Mouse (Mus musculus): ENCODE data around the gene Cpa5. TPM values are rescaled to one million over a fixed set of nuclear protein-coding genes. Genes with fewer than 3 reads are reported as not detected.

Cpa5 gene
- polyA plus RNA-seq, 1 experiment from 2014 or later: 0.24 TPM

DNA sequence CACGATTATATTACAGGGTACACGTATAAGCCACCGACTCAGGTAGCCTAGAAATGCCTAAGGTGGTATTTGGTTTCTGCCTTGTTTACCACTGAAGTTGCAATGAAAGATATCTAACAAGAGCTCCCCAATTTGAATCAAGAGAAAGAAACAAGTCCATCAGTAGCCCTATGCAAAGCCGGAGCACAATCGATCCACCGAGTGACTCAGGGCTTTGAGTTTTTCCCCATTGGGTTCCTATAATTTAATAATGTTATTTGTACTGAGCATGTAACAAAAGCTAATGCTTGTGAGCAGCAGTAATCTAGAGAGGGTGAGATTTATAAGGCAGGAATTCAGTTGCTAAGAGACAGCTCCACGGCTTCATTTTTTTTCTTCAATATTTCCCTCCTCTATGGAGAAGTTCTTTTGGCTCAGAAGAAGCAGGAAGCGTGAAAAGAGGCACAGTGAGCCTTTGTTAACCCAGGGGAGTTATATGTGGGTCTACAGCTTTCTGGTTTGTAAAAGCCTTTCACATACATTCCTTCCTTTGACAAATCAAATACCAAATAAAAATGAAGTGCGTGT is 64.0 kb downstream of the Cpa5 start:
- no peak for ATAC-seq (ENCODE audit: low FRiP score)
- Histone ChIP-seq H3K9ac (peak overlapping the region; percentile 55; the same call in 1 of the 2 replicates), H3K4me1 (peaks cover 63% of the 10 kb centered on the region), H3K4me3 (replicated peaks) (no peak overlapping the region), H3K9me3 (no peaks in the 10 kb centered on the region), H3K4me2 (peak overlapping the region; percentile 43), H3K27ac (peak overlapping the region; percentile 95), H3K36me3 (replicated peaks) (no peaks in the 10 kb centered on the region), H3K27me3 (0 out of 2 replicates have a peak, but pooled peaks cover 3% of the 10 kb centered on the region)
- WGBS: 22% methylated on average over 9 of the region's 9 CpGs

DNA sequence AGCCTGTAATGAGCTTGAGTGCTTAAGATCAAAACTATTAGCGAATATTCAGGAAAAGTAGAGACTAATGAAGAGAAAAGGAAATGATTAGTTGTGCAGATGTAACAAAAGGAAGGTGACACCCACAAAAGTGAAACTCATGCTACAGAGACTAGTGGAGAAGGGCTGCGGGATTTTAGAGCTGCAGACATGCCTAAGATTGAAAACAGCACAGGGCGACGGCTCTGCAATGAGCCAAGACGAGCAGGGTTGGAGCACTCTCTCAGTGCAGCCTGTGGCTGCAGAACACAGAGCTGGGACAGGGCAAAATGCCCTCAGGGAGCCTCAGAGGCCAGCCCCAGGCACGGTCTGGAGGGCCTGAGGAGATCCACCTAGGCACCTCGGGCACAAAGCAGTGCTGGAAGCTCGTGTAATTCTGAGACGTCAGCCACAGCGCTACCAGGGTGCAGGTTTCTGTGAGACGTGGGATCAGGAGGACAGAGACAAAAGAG is 64.5 kb downstream of the Cpa5 start:
- H3K4me3 ChIP-seq (replicated peaks): no peak overlapping the region
- 7% methylated on average over 11 of the region's 11 CpGs for WGBS
- H3K4me2 ChIP-seq: peak overlapping the region; percentile 43
- no peaks in the 10 kb centered on the region for H3K9me3 ChIP-seq
- peaks cover 63% of the 10 kb centered on the region for H3K4me1 ChIP-seq
- no peaks in the 10 kb centered on the region for H3K36me3 ChIP-seq (replicated peaks)
- peak overlapping the region; percentile 55 for H3K9ac ChIP-seq
- peak; percentile 62 for ATAC-seq (ENCODE audit: low FRiP score)
- H3K27me3 ChIP-seq: no peaks in the 10 kb centered on the region
- peak overlapping the region; percentile 95 for H3K27ac ChIP-seq

GRCm38 (mm10) chr6:30676506-30676905 is 65.7 kb downstream of the Cpa5 start:
- no peak overlapping the region for H3K27ac ChIP-seq
- H3K9ac ChIP-seq: no peak overlapping the region
- H3K4me1 ChIP-seq: peaks cover 60% of the 10 kb centered on the region
- no peaks in the 10 kb centered on the region for H3K9me3 ChIP-seq
- H3K27me3 ChIP-seq: no peaks in the 10 kb centered on the region
- no peak overlapping the region for H3K4me2 ChIP-seq
- no peaks in the 10 kb centered on the region for H3K36me3 ChIP-seq (replicated peaks)
- no peak for ATAC-seq (ENCODE audit: low FRiP score)
- H3K4me3 ChIP-seq (replicated peaks): no peak overlapping the region
- whole genome bisulfite sequencing: 81% methylated on average over 6 of the region's 6 CpGs

DNA sequence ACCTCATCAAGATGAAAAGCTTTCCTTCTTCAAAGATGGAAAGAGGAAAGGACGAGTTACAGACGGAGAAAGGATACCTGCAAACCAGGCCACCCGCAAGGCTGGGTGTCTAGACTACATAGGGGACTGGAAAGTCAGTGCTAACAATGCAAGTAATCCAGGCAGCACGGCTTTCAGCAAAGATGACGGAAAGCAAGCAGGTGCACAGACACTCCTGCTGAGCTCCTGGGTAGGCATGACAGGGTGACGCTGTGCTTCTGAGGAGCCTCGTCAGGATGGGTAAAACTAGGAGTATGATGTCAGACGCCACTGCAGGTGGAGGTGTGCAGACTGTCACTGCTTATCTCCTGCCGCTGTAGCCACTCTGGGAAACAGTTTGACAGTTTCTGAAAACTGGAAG is 66.8 kb downstream of the Cpa5 start:
- no peak for ATAC-seq (ENCODE audit: low FRiP score)
- 67% methylated on average over 9 of the region's 9 CpGs for WGBS
- Histone ChIP-seq H3K4me1 (peaks cover 62% of the 10 kb centered on the region), H3K4me2 (no peak overlapping the region), H3K9ac (0 out of 2 replicates have a peak overlapping the region, but pooled peaks have one; percentile 17), H3K9me3 (no peaks in the 10 kb centered on the region), H3K27me3 (no peaks in the 10 kb centered on the region), H3K27ac (peak overlapping the region; percentile 37; the same call in 1 of the 2 replicates), H3K4me3 (replicated peaks) (no peak overlapping the region), H3K36me3 (replicated peaks) (no peaks in the 10 kb centered on the region)

- Histone ChIP-seq H3K9me3 (no peaks in the 10 kb centered on the region), H3K27me3 (no peaks in the 10 kb centered on the region), H3K9ac (peak overlapping the region; percentile 38; the same call in 1 of the 2 replicates), H3K27ac (peak overlapping the region; percentile 68), H3K36me3 (replicated peaks) (no peaks in the 10 kb centered on the region), H3K4me3 (replicated peaks) (no peak overlapping the region), H3K4me2 (no peak overlapping the region), H3K4me1 (peaks cover 62% of the 10 kb centered on the region)
- 56% methylated on average over 6 of the region's 6 CpGs for WGBS
- 0 out of 2 replicates have a peak, but pooled peaks have one; percentile 69 for ATAC-seq (ENCODE audit: low FRiP score)
Measured at GRCm38 (mm10) chr6:30678482-30678881, 67.7 kb downstream of the Cpa5 start.

- H3K9me3 ChIP-seq: no peaks in the 10 kb centered on the region
- no peak overlapping the region for H3K9ac ChIP-seq
- H3K4me3 ChIP-seq (replicated peaks): no peak overlapping the region
- no peaks in the 10 kb centered on the region for H3K36me3 ChIP-seq (replicated peaks)
- 0 out of 2 replicates have a peak overlapping the region, but pooled peaks have one; percentile 11 for H3K27ac ChIP-seq
- H3K4me1 ChIP-seq: peaks cover 52% of the 10 kb centered on the region
- no peak overlapping the region for H3K4me2 ChIP-seq
- WGBS: 51% methylated on average over 5 of the region's 5 CpGs
- ATAC-seq (ENCODE audit: low FRiP score): no peak
- H3K27me3 ChIP-seq: no peaks in the 10 kb centered on the region
Measured at GRCm38 (mm10) chr6:30679567-30679966, 68.8 kb downstream of the Cpa5 start.

DNA sequence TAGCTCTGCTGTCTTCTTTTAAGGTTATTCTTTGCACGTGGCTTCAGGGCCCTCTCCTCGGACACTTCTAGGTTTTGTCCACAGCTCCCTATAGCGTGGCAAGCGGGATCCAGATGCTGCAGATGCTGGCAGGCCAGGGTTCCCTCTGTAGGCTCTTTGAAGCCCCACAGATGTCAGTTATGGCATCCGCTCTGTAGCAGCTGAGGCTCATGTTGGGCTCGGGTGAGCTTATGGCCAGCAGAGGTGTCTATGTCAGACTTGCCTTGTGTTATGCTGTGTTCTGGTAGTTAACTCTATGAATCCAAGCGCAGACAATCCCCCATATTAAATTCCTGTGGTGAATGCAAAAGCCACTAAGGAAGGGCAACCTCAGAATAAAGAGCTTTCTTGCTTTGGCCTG is 69.6 kb downstream of the Cpa5 start:
- H3K36me3 ChIP-seq (replicated peaks): no peaks in the 10 kb centered on the region
- H3K4me3 ChIP-seq (replicated peaks): no peak overlapping the region
- ATAC-seq (ENCODE audit: low FRiP score): no peak
- H3K9me3 ChIP-seq: no peaks in the 10 kb centered on the region
- 83% methylated on average over 7 of the region's 7 CpGs for WGBS
- no peak overlapping the region for H3K9ac ChIP-seq
- no peak overlapping the region for H3K4me2 ChIP-seq
- no peak overlapping the region for H3K27ac ChIP-seq
- H3K27me3 ChIP-seq: no peaks in the 10 kb centered on the region
- H3K4me1 ChIP-seq: peaks cover 43% of the 10 kb centered on the region

Other genes with a start within 250 kb of the Cpa5 start
- gene Zc3hc1, start 220.0 kb upstream of the Cpa5 start, polyA plus RNA-seq (2016; fragmentation: Nextera tagmentation; extraction: Ambion mirVana): 65.2 and 66.5 TPM in 2 replicates
- gene Klhdc10, start 209.1 kb upstream of the Cpa5 start, polyA plus RNA-seq (2016; fragmentation: Nextera tagmentation; extraction: Ambion mirVana): 43.1 and 47.2 TPM in 2 replicates
- gene Tmem209, start 101.2 kb upstream of the Cpa5 start, polyA plus RNA-seq (2016; fragmentation: Nextera tagmentation; extraction: Ambion mirVana): 48.1 and 49.4 TPM in 2 replicates
- 0.29 and 0.42 TPM in 2 replicates for gene Ssmem1, start 101.2 kb upstream of the Cpa5 start, polyA plus RNA-seq (2016; fragmentation: Nextera tagmentation; extraction: Ambion mirVana)
- gene Cpa2, start 69.4 kb upstream of the Cpa5 start, polyA plus RNA-seq (2016; fragmentation: Nextera tagmentation; extraction: Ambion mirVana): 4.6 and 7.0 TPM in 2 replicates
- 4.7 and 5.2 TPM in 2 replicates for gene Cpa4, start 42.6 kb upstream of the Cpa5 start, polyA plus RNA-seq (2016; fragmentation: Nextera tagmentation; extraction: Ambion mirVana)
- gene Cpa1, start 28.2 kb downstream of the Cpa5 start, polyA plus RNA-seq (2016; fragmentation: Nextera tagmentation; extraction: Ambion mirVana): 0.24 TPM in 1 of 2 replicates, not detected in the other
- 23.3 and 25.1 TPM in 2 replicates for gene Cep41, start 82.7 kb downstream of the Cpa5 start, polyA plus RNA-seq (2016; fragmentation: Nextera tagmentation; extraction: Ambion mirVana)
- gene Mest, start 112.5 kb downstream of the Cpa5 start, polyA plus RNA-seq (2016; fragmentation: Nextera tagmentation; extraction: Ambion mirVana): 802 and 947 TPM in 2 replicates